Mouse (Mus musculus) liver, embryonic 14.5 days (tissue): ENCODE data around the gene Rtn4rl1.

Experiments
- CTCF ChIP-seq: IDR thresholded peaks from 2 replicates; pipeline ENCODE4 v1.5.1; 2016; ENCODE audit warnings: antibody characterized with exemption, low read depth, control low read depth
- EP300 ChIP-seq: IDR thresholded peaks from 2 replicates; pipeline ENCODE4 v1.6.1; 2016; ENCODE audit warnings: antibody characterized with exemption, low read depth

DNA sequence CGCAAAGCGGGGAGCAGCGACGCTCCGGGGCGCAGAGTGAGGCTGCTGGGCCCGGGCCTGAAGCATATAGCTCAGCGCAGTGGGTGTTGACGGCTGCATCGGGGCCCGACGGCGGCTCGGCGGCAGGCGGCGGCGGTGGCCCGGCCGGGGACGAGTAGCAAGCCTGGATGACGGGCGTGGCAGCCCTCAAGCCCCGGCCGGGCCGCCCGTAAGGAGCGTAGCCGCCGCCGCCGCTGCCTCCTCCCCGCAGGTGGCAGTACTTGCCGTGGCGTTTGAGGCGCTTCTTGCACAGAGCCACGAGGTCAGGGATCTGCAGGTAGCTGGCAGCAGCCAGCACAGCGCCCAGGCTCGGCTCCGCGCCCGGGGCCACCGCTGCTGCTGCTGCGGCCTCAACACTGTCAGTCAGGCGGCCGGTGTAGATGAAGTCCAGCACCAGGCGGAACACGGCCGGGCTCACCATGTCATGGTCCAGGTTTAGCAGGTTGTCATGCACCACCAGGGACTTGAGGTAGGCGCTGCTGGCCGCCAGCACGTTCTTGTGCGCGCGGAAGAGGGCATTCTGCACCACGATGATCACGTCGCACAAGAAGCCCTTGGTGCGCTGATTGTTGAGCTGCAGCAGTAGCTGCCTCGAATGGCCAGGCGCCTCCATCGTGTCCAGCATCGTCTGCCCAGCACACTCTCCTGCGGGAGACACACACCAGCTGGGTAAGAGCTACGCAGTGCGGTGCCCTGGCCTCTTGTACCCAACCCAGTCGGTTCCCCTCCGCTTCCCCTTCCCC is 26.5 kb upstream of the Rtn4rl1 start:
- TF ChIP-seq CTCF (0 out of 2 replicates have a peak, but pooled peaks have one; percentile 8), EP300 (no peak)
